Mouse (Mus musculus) midbrain, embryonic 10.5 days (tissue): ENCODE measurements around the gene Snrnp35. TPM values are rescaled to one million over a fixed set of nuclear protein-coding genes. Genes with fewer than 3 reads are reported as not detected.

Experiments used
- DNase-seq: peaks from one replicate; pipeline ENCODE4 v3.0.0-alpha.2; 2017; ENCODE audit warnings: low spot score
- H3K27ac ChIP-seq: fragments of 300-500 bp; sonication (generic); replicated peaks from 2 replicates; pipeline ENCODE4 v1.5.1; 2016; ENCODE audit warnings: mild to moderate bottlenecking
- H3K27me3 ChIP-seq: fragments of 300-500 bp; sonication (generic); 2 replicates; pipeline ENCODE4 v1.6.1; 2016; ENCODE audit warnings: low read depth, mild to moderate bottlenecking; ENCODE audit not compliant: poor library complexity, severe bottlenecking
- H3K36me3 ChIP-seq: fragments of 300-500 bp; sonication (generic); 2 replicates; pipeline ENCODE4 v1.6.1; 2016; ENCODE audit warnings: mild to moderate bottlenecking, moderate library complexity
- H3K4me1 ChIP-seq: fragments of 300-500 bp; sonication (generic); 2 replicates; pipeline ENCODE4 v1.6.1; 2016
- H3K4me3 ChIP-seq: fragments of 300-500 bp; sonication (generic); 2 replicates; pipeline ENCODE4 v1.5.1; 2016; ENCODE audit warnings: mild to moderate bottlenecking, moderate library complexity
- H3K9me3 ChIP-seq: fragments of 300-500 bp; sonication (generic); replicated peaks from 2 replicates; pipeline ENCODE4 v1.6.1; 2016; ENCODE audit warnings: mild to moderate bottlenecking
- WGBS: fragments of 180-500 bp; shearing (Covaris S2); methylation state at CpG from one replicate; pipeline ENCODE4 v1.1.7; 2016; 5-methylcytosine and 5-hydroxymethylcytosine counted together
- polyA plus RNA-seq: library from polyadenylated mRNA; unstranded; fragments of >200 nt; fragmentation: Nextera tagmentation; extraction: Ambion mirVana; gene quantifications from 2 replicates; pipeline ENCODE4 v1.2.1, GENCODE M21; 2016

Gene Snrnp35
- polyA plus RNA-seq, 1 experiment from 2014 or later = 35.5 TPM

DNA sequence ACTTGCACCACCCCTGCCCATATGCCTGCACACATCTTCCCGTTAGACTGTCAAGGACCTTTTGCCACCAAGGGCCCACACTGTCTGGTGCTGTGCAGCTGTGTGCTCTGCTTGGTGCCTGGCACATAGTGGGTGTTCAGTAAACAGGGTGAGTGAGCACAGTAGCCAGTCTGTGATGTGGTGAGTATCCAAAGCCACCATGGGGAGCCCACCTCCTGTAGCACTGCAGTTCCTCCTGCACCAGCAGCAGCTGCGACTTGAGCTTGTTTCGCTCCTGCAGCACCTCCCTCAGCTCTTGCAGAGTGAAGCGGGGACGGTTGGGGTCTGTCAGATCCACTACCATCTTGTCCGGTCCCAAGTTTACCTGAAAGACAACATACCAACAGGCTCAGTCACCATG, 13.4 kb upstream of the Snrnp35 start:
- Histone ChIP-seq H3K27ac (no peak overlapping the region), H3K36me3 (peaks cover 39% of the 10 kb centered on the region), H3K4me3 (no peak overlapping the region), H3K9me3 (no peaks in the 10 kb centered on the region), H3K4me1 (no peaks in the 10 kb centered on the region), H3K27me3 (no peaks in the 10 kb centered on the region)
- no peak for DNase-seq
- 88% methylated on average over 6 of the region's 6 CpGs for WGBS

DNA sequence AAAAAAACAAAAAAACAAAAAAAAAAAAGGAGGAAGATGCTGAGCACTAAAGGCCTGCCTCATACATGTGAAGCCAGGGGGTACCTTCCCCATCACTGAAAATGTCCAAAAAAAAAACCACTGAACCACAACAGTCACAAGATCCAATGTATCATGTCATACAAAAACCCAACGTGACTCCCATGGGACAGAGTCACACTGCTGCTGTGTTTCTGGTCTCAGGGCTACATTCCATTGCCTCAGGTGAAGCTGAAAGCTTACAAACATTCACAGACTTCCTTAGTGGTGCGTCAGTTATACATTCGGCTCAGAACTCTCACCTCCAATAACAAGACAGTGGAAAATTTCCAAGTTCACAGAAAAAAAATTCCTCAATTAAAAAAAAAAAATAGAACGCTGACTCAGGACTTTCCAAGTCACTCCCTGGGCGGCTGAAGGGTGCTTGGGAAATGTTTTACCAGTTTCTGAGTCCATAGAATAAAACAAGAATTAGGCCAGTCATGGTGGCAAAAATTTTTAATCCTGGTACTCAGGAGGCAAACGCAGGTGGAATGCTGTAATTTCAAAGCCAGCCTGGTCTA, 12.3 kb upstream of the Snrnp35 start:
- Histone ChIP-seq H3K9me3 (no peaks in the 10 kb centered on the region), H3K36me3 (peaks cover 36% of the 10 kb centered on the region), H3K27ac (no peak overlapping the region), H3K4me1 (peaks cover 6% of the 10 kb centered on the region), H3K27me3 (no peaks in the 10 kb centered on the region), H3K4me3 (no peak overlapping the region)
- DNase-seq = no peak
- 89% methylated on average over 6 of the region's 6 CpGs for WGBS

DNA sequence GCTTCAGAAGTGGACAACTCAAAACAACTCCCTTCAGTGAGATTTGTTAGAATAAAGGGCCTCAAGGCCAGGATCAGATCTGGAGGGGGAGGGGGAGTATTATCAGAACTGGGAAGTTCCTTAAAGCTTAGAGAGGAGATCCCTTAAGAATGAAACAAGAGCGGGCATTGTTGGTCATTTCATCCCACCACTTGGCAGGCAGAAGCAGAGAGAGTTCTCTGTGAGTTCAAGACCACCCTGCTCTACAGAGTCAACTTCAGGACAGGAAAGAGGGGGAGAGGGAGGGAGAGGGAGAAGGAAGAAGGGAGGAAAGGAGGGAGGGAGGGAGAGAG, 4.1 kb upstream of the Snrnp35 start:
- Histone ChIP-seq H3K4me3 (peak overlapping the region; percentile 85), H3K27ac (peak overlapping the region; percentile 71; the same call in 1 of the 2 replicates), H3K36me3 (no peaks in the 10 kb centered on the region), H3K4me1 (peaks cover 41% of the 10 kb centered on the region), H3K27me3 (no peaks in the 10 kb centered on the region), H3K9me3 (no peaks in the 10 kb centered on the region)
- DNase-seq = no peak
- 80% methylated on average over 1 of the region's 1 CpGs for WGBS

DNA sequence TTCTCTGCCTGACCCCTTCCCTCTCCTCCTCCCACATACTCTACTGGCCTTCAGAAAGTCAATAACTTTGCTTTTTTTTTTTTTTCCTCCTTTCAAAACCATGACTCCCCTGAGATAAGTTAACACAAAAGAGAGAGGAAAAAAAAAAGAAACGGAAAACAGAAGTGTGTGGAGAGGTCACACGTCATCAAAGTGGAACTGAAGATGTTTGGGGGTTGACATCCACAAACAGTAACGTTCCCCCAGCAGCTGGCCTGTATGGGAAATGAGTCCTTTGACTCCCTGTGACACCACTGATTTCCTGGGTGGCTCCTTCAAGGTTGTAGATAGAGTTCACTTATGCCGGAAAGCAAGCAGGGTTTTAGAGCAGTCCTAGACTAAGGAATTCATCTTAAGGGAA, 2.8 kb upstream of the Snrnp35 start:
- WGBS = 77% methylated on average over 4 of the region's 4 CpGs
- no peaks in the 10 kb centered on the region for H3K9me3 ChIP-seq
- H3K36me3 ChIP-seq = no peaks in the 10 kb centered on the region
- H3K27ac ChIP-seq = no peak overlapping the region
- H3K4me1 ChIP-seq = peaks cover 51% of the 10 kb centered on the region
- H3K4me3 ChIP-seq = no peak overlapping the region
- no peak for DNase-seq
- H3K27me3 ChIP-seq = no peaks in the 10 kb centered on the region

DNA sequence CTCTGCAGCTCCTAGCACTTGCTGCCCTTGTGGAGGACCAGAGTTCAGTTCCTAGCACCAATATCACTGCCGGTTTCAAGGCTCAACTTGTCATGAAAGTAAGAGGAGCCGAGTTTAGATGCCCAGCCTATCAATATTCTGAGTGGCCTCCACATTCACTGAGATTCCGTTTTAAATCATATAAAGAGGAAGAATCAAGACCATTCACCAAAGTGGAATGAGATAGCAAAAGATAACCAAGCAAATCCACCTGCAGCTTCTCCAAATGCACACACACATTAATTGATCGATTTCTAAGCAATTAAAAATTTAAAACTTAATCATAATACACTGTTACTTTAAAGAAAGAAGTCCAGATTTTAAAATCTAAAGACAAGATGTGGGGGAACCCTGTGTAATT, 1.2 kb upstream of the Snrnp35 start:
- Histone ChIP-seq H3K4me1 (peaks cover 38% of the 10 kb centered on the region), H3K9me3 (no peaks in the 10 kb centered on the region), H3K4me3 (no peak overlapping the region), H3K27ac (no peak overlapping the region), H3K36me3 (peaks cover 8% of the 10 kb centered on the region; the same call in 1 of the 2 replicates), H3K27me3 (no peaks in the 10 kb centered on the region)
- DNase-seq = no peak
- 89% methylated on average over 4 of the region's 4 CpGs for WGBS

DNA sequence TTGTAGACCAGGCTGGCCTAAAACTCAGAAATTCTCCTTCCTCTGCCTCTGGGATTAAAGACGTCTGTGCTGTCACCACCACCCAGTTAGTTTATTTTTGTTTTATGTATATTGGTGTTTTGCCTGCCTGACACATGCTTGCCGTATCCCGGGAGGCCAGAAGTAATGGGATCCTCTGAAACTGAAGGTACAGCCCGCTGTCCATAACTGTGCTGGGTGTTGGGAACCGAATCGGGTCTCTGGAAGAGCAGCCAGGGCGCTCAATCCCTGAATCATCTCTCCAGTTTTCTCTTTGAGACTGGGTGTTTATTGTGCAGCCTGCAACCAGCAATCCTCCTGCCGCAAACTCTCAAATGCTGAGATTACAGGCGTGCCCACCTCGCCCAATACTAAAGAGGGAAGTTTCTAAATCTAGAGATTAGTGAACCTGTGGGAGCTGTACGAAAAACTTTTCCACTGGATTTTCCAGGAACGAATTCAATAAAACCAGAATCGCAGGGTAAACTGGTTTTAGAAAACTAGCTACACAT, 433 bp upstream of the Snrnp35 start:
- peak overlapping the region; percentile 79 for H3K4me3 ChIP-seq
- H3K27me3 ChIP-seq = no peaks in the 10 kb centered on the region
- peaks cover 30% of the 10 kb centered on the region for H3K4me1 ChIP-seq
- no peaks in the 10 kb centered on the region for H3K9me3 ChIP-seq
- H3K27ac ChIP-seq = peak overlapping the region; percentile 99
- peaks cover 13% of the 10 kb centered on the region for H3K36me3 ChIP-seq
- WGBS = 7% methylated on average over 13 of the region's 13 CpGs
- DNase-seq = peak; percentile 52

DNA sequence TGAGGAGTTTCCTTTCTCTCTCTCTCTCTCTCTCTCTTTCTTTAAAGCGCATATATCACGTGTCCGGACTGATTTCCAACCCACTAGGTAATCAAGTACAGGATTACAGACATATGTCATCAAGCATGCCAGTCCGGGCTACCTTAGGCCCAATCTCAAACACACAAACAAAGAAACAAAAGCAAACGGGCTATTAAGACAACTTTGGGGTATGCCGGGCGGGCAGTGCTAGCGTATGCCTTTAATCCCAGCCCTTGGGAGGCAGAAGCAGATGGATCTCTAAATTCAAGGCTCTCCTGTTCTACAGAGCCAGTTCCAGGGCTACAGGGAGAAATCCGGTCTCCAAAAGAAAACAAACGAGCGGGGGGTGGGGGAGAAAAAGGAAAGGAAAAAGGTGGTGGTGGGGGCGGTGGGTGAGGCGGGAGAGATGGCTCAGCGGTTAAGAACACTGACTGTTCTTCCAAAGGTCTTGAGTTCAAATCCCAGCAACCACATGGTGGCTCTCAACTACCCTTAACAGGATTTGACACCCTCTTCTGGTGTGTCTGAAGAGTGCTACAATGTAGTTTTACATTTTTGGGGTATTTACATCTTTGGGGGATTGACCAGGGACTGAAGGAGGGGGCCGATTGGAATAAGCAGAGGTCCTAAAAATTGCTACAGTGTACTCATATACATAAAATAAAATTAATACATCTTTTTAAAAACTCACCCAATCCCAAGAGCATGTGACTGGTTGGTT, 892 bp downstream of the Snrnp35 start:
- DNase-seq = no peak
- H3K9me3 ChIP-seq = no peaks in the 10 kb centered on the region
- peaks cover 25% of the 10 kb centered on the region for H3K36me3 ChIP-seq
- peak overlapping the region; percentile 99 for H3K27ac ChIP-seq
- H3K4me3 ChIP-seq = peak overlapping the region; percentile 79
- H3K4me1 ChIP-seq = peaks cover 19% of the 10 kb centered on the region
- no peaks in the 10 kb centered on the region for H3K27me3 ChIP-seq
- 9% methylated on average over 15 of the region's 15 CpGs for whole genome bisulfite sequencing

DNA sequence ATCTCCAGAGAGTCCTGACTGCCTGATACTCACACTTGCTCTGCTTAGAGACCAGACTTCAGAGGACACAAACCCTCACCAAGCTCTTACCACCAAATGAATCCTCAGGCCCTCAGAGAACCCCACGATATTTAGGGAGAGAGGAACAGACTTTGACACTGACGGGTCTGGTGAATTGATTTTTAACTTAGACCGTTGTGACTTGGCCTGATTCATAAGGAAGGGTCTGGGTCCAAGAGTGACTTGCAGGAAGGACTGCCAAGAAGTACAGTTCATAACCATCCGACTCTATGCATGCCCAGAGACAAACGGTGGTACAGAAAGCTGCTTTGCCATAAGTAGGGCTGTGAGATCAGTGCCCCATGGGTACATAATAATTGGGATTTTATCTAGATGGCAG, 2.7 kb downstream of the Snrnp35 start:
- Histone ChIP-seq H3K9me3 (no peaks in the 10 kb centered on the region), H3K4me1 (peaks cover 17% of the 10 kb centered on the region), H3K36me3 (peaks cover 42% of the 10 kb centered on the region), H3K4me3 (no peak overlapping the region), H3K27me3 (no peaks in the 10 kb centered on the region), H3K27ac (no peak overlapping the region)
- WGBS = 97% methylated on average over 5 of the region's 5 CpGs
- DNase-seq = no peak

DNA sequence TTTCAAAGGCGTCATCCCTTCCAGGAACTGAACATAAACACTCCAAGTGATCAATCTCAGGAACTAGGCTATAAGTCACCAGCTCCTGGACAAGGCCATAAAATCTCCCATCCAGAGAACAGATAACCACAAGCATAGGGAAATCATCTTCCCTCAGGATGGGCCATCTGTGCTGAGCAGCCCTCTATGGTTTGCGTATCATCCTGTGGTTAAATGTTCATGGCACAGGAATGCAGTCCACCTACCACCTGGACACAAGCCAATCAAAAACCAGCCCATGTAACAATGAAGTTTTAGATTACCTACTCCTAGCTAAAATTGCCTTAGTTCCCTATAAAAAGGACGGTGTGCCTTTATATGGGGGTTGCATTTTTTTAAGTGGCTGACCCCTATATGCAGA, 6.0 kb downstream of the Snrnp35 start:
- no peaks in the 10 kb centered on the region for H3K27me3 ChIP-seq
- no peak for DNase-seq
- no peaks in the 10 kb centered on the region for H3K9me3 ChIP-seq
- WGBS = 94% methylated on average over 3 of the region's 3 CpGs
- H3K4me3 ChIP-seq = no peak overlapping the region
- H3K4me1 ChIP-seq = peaks cover 10% of the 10 kb centered on the region
- H3K27ac ChIP-seq = no peak overlapping the region
- H3K36me3 ChIP-seq = peaks cover 74% of the 10 kb centered on the region

DNA sequence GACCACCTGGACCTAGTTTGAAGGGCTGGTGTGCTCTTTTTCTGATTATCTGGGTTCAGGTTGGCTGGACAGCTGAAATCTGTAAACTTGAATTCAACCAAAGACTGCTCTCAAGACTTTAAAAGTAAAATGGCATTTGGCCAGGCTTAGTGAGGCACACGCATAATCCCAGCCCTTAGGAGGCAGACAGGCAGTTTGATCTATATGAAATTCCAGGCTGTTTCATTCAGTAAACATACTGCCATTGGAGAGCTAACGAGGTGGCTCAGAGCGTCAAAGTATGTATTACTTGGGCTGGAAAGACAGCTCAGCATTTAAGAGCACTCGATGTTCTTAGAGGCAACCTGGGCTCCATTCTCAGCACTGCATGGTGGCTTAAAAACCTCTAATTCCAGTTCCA, 8.8 kb downstream of the Snrnp35 start:
- 93% methylated on average over 4 of the region's 4 CpGs for WGBS
- DNase-seq = no peak
- Histone ChIP-seq H3K36me3 (peaks cover 94% of the 10 kb centered on the region), H3K27me3 (no peaks in the 10 kb centered on the region), H3K4me1 (peaks cover 18% of the 10 kb centered on the region), H3K4me3 (no peak overlapping the region), H3K9me3 (no peaks in the 10 kb centered on the region), H3K27ac (no peak overlapping the region)

DNA sequence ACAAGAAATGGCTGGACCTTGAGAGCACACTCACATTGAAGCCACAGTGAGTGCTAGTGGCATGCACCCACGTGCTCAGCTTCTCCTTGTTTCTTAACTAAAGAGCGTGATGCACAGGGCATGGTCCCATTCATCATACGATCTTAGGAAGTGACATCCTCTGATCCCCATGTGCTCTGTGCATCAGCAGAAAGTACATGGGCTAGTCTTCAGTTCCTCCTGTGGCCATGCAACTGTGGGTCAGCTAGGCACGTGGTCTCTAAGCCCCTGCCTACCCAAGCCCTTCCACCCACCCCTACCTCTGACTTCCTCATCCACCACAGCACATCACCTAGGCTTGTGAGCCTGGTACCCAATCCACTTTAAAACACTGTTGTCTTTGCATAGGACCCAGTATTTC, 9.7 kb downstream of the Snrnp35 start:
- Histone ChIP-seq H3K27me3 (no peaks in the 10 kb centered on the region), H3K27ac (no peak overlapping the region), H3K9me3 (no peaks in the 10 kb centered on the region), H3K4me1 (peaks cover 19% of the 10 kb centered on the region), H3K36me3 (peaks cover 97% of the 10 kb centered on the region), H3K4me3 (no peak overlapping the region)
- 89% methylated on average over 4 of the region's 4 CpGs for WGBS
- DNase-seq = no peak

DNA sequence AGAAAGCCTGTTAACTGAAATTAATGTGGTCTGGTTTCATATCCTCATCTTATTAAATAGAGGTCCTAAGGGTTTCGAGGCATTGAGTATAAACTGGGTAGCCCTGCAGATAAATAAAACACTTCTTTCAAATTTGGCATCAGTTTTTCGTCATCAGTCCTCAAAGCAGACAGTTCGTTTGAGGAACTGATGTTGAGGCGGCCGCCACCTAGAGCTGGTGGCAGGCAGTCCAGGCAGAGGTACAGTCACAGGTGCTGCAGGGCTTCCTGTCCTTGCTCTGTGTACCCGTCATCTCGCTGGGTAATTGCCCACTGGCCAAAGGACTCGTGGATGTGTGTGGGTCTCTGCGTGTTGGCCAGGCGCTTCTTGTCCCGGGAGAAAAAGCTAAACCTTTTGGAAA, 10.5 kb downstream of the Snrnp35 start:
- WGBS = 89% methylated on average over 11 of the region's 11 CpGs
- Histone ChIP-seq H3K36me3 (peaks cover 98% of the 10 kb centered on the region), H3K27ac (no peak overlapping the region), H3K9me3 (no peaks in the 10 kb centered on the region), H3K27me3 (no peaks in the 10 kb centered on the region), H3K4me3 (no peak overlapping the region), H3K4me1 (peaks cover 24% of the 10 kb centered on the region)
- no peak for DNase-seq

DNA sequence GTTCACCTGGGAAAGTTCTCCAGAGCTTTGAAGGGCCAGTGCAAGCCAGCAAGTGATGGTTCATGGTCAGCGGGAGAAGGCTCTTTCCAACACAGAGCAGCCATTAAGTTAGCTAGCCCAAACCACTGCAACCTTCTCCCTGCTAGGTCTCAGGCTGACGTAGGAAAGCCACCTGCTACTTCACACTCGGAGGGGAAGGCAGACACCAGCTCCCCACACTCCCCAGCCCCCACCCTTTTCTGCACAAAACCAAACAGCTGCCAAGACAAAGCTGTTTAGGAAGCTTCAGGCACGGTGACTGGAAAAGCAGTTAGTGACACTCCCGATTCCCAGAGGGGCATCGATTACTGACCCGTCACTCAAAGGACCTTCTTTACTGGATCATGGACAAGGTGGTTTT, 12.6 kb downstream of the Snrnp35 start:
- 0 out of 2 replicates have a peak overlapping the region, but pooled peaks have one; percentile 9 for H3K27ac ChIP-seq

More for the DNA sequence above, 12.6 kb downstream of the Snrnp35 start:
- DNase-seq = no peak
- H3K36me3 ChIP-seq = peaks cover 89% of the 10 kb centered on the region
- peaks cover 35% of the 10 kb centered on the region for H3K4me1 ChIP-seq
- 70% methylated on average over 7 of the region's 7 CpGs for WGBS
- H3K27me3 ChIP-seq = no peaks in the 10 kb centered on the region
- H3K9me3 ChIP-seq = no peaks in the 10 kb centered on the region
- H3K4me3 ChIP-seq = no peak overlapping the region
